Mouse (Mus musculus): ENCODE data around the gene Gm20661.

Gene Gm20661

GRCm38 (mm10) chr9:107982681-107983346 lies at the start of gene Gm20661:
Gene Gm20661 (plus strand): TSS chr9:107983058.
- peak in 1 of 2 experiments; percentile 53 for DNase-seq

DNA sequence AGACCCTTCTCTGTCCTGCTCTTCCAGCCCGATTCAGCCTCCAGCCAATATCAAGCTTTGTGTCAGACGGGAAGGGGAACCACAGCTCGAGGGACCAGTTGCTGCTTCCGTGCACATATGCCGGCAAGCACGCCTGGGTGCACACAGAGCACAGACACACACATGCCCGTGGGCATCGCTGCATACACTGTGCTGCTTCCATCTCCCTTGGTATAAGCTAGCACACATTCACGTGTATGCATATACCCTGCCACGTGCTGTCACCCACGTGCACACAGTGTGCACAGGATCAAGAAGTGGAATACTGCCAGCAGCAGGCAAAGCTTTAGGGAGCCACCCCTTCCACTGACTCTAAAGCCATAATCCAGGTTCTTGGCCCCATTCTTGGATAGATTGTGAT lies 48.7 kb upstream of the Gm20661 start:
- peak; percentile 53 to 70 for DNase-seq

DNA sequence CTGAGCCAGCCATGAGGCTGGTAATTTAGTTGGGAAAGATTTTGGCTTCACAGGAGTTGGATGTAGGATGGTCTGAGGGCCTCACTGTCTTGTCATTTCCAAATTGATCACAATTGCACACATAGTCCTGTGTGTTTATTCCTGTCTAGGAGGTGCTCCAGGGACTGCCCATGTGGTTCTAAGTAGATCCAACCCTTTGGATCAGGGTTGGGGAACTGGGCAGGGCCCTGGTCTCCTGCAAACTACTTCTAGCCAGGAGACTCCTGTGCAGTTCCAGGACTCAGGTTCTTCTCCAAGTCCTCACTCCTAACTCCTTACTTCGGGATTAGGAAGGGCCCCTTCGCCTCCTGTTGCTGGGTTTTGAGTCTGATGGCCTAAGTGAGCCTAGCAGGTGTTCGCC lies 47.5 kb upstream of the Gm20661 start, which contains the start of gene Camkv:
TSS of gene Camkv (plus strand) at position 301 of the 400 bp plus-strand sequence.
- no peak for DNase-seq

- peak; percentile 36 to 54 for DNase-seq
These were observed 47.1 kb upstream of the Gm20661 start for GRCm38 (mm10) chr9:107935790-107936214.

DNA sequence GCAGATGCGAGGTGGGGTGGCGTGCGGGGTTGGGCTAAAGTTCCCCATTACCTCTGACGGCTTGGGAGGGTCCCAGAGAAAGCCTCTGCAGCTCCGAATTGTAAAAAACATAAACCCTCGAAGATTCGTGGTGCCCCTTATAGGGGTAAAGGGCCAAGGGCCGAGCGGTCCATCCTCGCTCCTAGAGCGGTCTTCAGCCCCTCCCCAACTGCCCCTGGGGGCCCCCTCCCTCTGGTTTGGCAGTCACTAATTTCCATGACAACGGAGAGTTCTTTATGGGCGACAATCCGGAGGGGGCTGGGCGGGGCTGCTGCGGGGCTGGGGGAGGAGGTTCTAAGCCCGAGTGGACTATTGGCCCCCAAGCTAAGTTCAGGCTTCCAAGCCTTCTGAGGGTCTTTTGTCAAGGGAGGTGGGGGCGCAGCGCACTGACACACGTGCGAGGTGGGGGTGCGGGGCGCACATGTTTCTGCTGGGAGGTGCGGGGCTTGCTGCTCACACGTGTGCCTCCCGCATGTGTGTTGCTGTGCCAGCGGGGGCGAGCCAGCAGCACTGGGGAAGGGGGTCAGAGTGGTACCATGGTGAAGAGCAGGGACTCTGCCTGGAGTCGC lies 46.5 kb upstream of the Gm20661 start:
- DNase-seq = no peak

DNA sequence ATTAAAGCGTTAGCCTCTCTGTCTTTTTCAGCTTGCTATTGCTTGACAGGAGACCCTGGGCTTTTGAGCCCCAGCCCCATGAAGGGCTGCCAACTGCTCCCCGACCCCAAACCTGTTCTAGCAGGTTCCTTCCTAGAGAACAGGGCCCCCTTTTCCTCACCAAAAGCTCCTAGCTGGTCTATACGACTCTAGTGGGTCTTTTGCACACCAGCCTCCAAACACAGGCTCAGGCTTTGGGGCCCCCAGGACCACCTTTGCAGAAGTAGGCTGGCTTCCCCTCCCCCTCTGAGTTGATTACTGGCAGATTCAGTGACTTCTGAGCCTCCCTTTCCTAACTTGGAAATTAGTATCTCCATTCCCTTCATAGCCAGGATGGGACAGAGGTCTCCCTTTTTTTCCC lies 46.0 kb upstream of the Gm20661 start:
- no peak for DNase-seq

DNA sequence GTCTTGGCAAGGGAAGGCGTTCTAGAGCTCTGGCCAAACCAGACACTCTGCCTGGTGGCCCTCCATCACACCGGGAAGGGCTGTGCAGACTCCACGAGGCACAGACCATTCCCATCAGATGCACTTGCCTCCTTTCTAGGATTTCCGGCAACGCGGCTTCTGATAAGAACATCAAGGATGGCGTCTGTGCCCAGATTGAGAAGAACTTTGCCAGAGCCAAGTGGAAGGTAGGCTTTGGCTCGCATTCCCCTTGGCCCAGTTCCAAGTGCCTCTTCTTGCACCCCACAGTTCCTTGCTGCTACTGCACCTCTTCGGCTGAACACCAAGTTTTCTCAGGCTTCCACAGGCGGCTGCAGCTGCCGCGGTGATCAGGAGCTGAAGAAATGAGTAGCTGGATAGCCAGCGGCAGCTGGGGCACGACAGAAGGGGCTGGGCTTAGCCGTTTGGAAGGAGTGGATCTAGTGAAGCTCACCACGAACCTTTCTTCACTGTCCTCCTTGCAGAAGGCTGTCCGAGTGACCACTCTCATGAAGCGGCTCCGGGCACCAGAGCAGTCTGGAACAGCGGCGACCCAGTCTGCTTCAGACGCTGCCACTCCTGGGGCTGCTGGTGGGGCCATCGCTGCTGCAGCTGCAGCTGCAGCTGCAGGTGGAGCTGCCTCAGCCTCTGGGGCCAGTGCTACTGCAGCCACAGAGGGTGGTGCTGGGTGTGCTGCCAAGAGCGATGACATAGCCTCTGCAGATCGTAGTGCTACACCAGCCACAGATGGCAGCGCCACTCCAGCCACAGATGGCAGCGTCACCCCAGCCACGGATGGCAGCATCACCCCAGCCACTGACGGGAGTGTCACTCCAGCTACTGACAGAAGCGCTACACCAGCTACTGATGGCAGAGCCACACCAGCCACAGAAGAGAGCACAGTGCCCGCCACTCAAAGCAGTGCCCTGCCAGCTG lies 35.3 kb upstream of the Gm20661 start:
- DNase-seq = peak; percentile 47 to 69

GRCm38 (mm10) chr9:107949184-107949921 lies 33.5 kb upstream of the Gm20661 start:
- DNase-seq = no peak

DNA sequence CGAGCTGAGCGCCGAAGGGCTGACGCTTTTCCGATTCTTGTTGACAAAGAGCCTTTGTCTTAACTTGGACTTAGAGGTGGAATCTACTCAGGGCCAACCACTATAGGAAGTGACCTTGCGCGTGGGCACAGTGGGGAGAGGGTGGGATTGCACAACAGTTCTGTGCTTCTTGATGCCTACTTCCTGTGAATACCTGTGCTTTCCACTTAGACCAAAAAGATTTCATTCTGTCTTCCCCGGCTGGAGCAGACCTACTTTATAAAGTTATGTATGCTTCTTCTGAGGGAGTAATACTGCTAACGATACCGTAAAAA lies 33.0 kb upstream of the Gm20661 start, which contains the start of gene Traip:
TSS of gene Traip (plus strand) at position 215 of the 314 bp plus-strand sequence.
- no peak for DNase-seq

DNA sequence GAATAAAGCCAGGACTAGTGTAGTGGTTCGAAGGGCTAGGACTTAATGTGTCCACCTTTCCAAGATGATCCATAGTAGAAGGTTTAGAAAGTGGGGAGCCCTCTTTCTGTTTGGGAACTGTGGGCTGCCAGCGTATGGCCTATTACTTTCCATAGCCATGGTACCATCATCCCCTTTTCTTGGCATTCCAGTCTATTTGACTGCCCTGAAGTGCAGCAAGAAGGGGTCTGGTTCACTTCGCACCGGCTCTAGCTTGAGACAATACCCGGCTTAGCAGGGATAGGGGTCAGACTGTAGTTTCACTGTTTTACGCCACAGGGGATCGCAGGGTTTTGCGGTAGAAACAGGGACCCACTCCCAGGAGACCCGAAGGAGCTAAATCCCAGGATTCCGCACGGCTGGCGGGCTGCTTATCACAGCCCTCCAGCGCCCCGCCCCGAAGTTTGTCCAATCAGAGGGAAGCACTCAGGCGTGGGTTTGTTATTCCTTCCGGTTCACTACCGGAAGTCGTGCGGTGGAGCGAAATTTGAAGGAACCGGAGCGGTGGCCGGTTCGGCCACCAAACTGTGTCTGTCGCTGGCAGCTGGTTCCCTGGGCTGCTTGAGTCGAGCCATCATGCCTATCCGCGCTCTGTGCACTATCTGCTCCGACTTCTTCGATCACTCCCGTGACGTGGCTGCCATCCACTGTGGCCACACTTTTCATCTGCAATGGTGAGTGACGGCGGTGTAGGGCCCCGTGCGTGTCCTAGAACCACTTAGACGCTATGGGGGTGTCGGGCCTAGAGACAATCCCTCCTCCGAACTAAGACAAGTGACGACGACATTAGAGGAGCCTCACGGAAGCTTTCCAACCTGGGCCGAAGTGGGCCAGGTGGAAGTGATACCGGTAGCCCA lies 32.1 kb upstream of the Gm20661 start:
- DNase-seq = peak; percentile 93 to 95

GRCm38 (mm10) chr9:107955613-107956289 lies 27.1 kb upstream of the Gm20661 start:
- no peak for DNase-seq

GRCm38 (mm10) chr9:107957141-107957540 lies 25.7 kb upstream of the Gm20661 start:
- DNase-seq = no peak

- DNase-seq = no peak
These were observed 23.0 kb upstream of the Gm20661 start for GRCm38 (mm10) chr9:107959896-107960295.

- no peak for DNase-seq
These were observed 21.9 kb upstream of the Gm20661 start for GRCm38 (mm10) chr9:107960928-107961327.

- DNase-seq = peak in 1 of 2 experiments; percentile 20
These were observed 21.5 kb upstream of the Gm20661 start for GRCm38 (mm10) chr9:107961351-107961762.

GRCm38 (mm10) chr9:107961881-107962280 lies 21.0 kb upstream of the Gm20661 start:
- peak in 1 of 2 experiments; percentile 19 for DNase-seq

- no peak for DNase-seq
These were observed 19.9 kb upstream of the Gm20661 start for GRCm38 (mm10) chr9:107962916-107963315.

DNA sequence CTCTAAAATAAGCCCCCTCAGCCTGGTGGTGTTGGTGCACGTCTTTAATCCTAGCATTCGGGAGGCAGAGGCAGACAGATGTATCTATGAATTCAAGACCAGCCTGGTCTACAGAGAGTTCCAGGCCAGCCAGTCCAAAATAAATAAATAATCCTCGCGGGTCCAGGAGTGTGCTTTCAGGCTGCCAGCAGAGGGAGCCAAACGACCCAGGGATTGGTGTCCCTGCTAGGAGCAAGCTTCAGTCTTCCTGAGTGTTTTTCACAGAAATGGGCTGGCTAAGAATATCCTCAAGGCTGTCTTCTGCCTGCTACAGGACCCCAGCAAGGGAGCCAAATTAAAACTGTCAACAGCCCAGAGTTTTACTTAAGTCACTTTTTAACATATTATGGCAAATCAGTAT lies 19.2 kb upstream of the Gm20661 start:
- DNase-seq = peak; percentile 89 to 94

DNA sequence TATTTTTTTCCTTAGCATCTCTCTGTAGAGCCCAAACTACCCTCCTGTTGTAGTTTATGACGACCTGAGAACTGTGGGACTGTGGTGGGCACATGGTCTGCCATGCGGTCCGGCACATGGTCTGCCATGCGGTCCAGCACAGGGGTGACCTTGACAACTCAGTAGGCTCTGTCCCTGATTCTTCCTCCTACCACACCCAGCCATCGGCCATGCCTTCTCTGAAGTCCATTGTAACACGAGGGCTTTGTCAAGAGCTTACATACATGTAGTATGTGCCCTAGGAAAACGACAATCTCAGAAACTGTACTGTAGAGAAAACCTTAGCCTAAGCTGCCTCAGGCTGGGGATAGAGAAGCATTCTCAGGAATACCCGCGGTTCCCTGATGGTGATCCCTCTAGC lies 18.2 kb upstream of the Gm20661 start:
- no peak for DNase-seq

DNA sequence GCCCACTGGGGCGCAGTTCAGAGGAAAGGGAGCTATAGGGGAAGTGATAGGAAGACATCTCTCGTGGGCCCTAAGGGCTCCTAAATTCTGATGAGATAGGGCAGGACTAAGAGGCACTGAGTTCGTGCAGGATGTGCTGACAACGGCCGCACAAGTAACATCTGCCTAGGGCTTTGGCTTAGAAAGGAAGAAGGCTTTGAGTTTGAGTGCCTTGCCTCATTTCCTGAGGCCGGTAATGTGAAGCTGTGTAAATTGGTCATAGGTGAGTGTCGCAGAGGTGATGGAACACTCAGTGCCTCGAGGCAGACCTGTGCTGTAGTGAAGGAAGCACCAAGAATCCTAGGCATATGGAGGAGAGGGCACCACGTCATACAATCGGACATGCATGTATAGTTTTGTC lies 16.2 kb upstream of the Gm20661 start:
- DNase-seq = no peak

GRCm38 (mm10) chr9:107967437-107967836 lies 15.4 kb upstream of the Gm20661 start:
- no peak for DNase-seq

Data from cerebellum, postnatal 14 days (tissue).